Mouse (Mus musculus) embryonic facial prominence, embryonic 15.5 days (tissue): ENCODE data around the gene Gjc1. TPM values are rescaled to one million over a fixed set of nuclear protein-coding genes. Genes with fewer than 3 reads are reported as not detected.
A peak's percentile ranks its signal among the peaks of the same experiment; 100 is the strongest.

Experiments used
- ATAC-seq: fragments of 200-750 bp; cut with Nextera tagmentation; 2 replicates; pipeline ENCODE4 v1.8.0; 2017; ENCODE audit warnings: low read depth, moderate TSS enrichment; ENCODE audit not compliant: insufficient number of reproducible peaks, low FRiP score, low TSS enrichment
- H3K27ac ChIP-seq: fragments of 300-500 bp; sonication (generic); replicated peaks from 2 replicates; pipeline ENCODE4 v1.5.1; 2015; ENCODE audit warnings: mild to moderate bottlenecking, inconsistent platforms
- H3K27me3 ChIP-seq: fragments of 300-500 bp; sonication (generic); 2 replicates; pipeline ENCODE4 v1.6.1; 2015; ENCODE audit warnings: inconsistent platforms
- H3K36me3 ChIP-seq: fragments of 300-500 bp; sonication (generic); 2 replicates; pipeline ENCODE4 v1.6.1; 2015; ENCODE audit warnings: mild to moderate bottlenecking, inconsistent platforms
- H3K4me1 ChIP-seq: fragments of 300-500 bp; sonication (generic); 2 replicates; pipeline ENCODE4 v1.6.1; 2015; ENCODE audit warnings: inconsistent platforms
- H3K4me2 ChIP-seq: fragments of 300-500 bp; sonication (generic); replicated peaks from 2 replicates; pipeline ENCODE4 v1.6.1; 2015; ENCODE audit warnings: mild to moderate bottlenecking, inconsistent platforms
- H3K4me3 ChIP-seq: fragments of 300-500 bp; sonication (generic); replicated peaks from 2 replicates; pipeline ENCODE4 v1.5.1; 2015; ENCODE audit warnings: mild to moderate bottlenecking, inconsistent platforms
- H3K9ac ChIP-seq: fragments of 300-500 bp; sonication (generic); 2 replicates; pipeline ENCODE4 v1.6.1; 2015; ENCODE audit warnings: inconsistent platforms
- H3K9me3 ChIP-seq: fragments of 300-500 bp; sonication (generic); replicated peaks from 2 replicates; pipeline ENCODE4 v1.6.1; 2016; ENCODE audit warnings: inconsistent platforms
- WGBS: fragments of 180-500 bp; shearing (Covaris S2); methylation state at CpG from one replicate; pipeline ENCODE4 v1.1.7; 2015; 5-methylcytosine and 5-hydroxymethylcytosine counted together
- polyA plus RNA-seq: library from polyadenylated mRNA; unstranded; fragments of >200 nt; fragmentation: Nextera tagmentation; extraction: Ambion mirVana; gene quantifications from 2 replicates; pipeline ENCODE4 v1.2.1, GENCODE M21; 2015

Gene Gjc1
- polyA plus RNA-seq, 1 experiment from 2014 or later, result 58.3 TPM

- H3K4me3 ChIP-seq, result no peak overlapping the region
- H3K27ac ChIP-seq, result no peak overlapping the region
- no peaks in the 10 kb centered on the region for H3K9me3 ChIP-seq
- peaks cover 5% of the 10 kb centered on the region for H3K27me3 ChIP-seq
- H3K4me1 ChIP-seq, result peaks cover 21% of the 10 kb centered on the region
- H3K36me3 ChIP-seq, result no peaks in the 10 kb centered on the region
- ATAC-seq, result no peak
- no peak overlapping the region for H3K4me2 ChIP-seq
- 76% methylated on average over 7 of the region's 7 CpGs for WGBS
- no peak overlapping the region for H3K9ac ChIP-seq
These were observed 64.1 kb downstream of the Gjc1 start for GRCm38 (mm10) chr11:102755391-102755790.

- WGBS, result 18% methylated on average over 4 of the region's 4 CpGs
- H3K9me3 ChIP-seq, result no peaks in the 10 kb centered on the region
- H3K4me2 ChIP-seq, result peak overlapping the region; percentile 42
- H3K27ac ChIP-seq, result 0 out of 2 replicates have a peak overlapping the region, but pooled peaks have one; percentile 9
- no peaks in the 10 kb centered on the region for H3K27me3 ChIP-seq
- no peak overlapping the region for H3K9ac ChIP-seq
- no peaks in the 10 kb centered on the region for H3K36me3 ChIP-seq
- ATAC-seq, result no peak
- peaks cover 21% of the 10 kb centered on the region for H3K4me1 ChIP-seq
- H3K4me3 ChIP-seq, result peak overlapping the region; percentile 16; the same call in 1 of the 2 replicates
These were observed 65.1 kb downstream of the Gjc1 start for GRCm38 (mm10) chr11:102754416-102754815.

GRCm38 (mm10) chr11:102753591-102754324 lies 65.7 kb downstream of the Gjc1 start:
- no peaks in the 10 kb centered on the region for H3K27me3 ChIP-seq
- H3K4me2 ChIP-seq, result peak overlapping the region; percentile 42
- no peaks in the 10 kb centered on the region for H3K36me3 ChIP-seq
- ATAC-seq, result peak; percentile 51; the same call in 1 of the 2 replicates
- H3K27ac ChIP-seq, result peak overlapping the region; percentile 9; the same call in 1 of the 2 replicates
- peaks cover 21% of the 10 kb centered on the region for H3K4me1 ChIP-seq
- peak overlapping the region; percentile 16; the same call in 1 of the 2 replicates for H3K4me3 ChIP-seq
- H3K9ac ChIP-seq, result no peak overlapping the region
- 33% methylated on average over 18 of the region's 18 CpGs for WGBS
- no peaks in the 10 kb centered on the region for H3K9me3 ChIP-seq

GRCm38 (mm10) chr11:102752896-102753590 lies 66.5 kb downstream of the Gjc1 start:
- 63% methylated on average over 13 of the region's 13 CpGs for WGBS
- ATAC-seq, result 0 out of 2 replicates have a peak, but pooled peaks have one; percentile 12

GRCm38 (mm10) chr11:102749712-102750111 lies 69.8 kb downstream of the Gjc1 start:
- no peak overlapping the region for H3K27ac ChIP-seq
- no peaks in the 10 kb centered on the region for H3K36me3 ChIP-seq
- no peak overlapping the region for H3K4me3 ChIP-seq
- 81% methylated on average over 2 of the region's 2 CpGs for WGBS
- H3K27me3 ChIP-seq, result no peaks in the 10 kb centered on the region
- no peak overlapping the region for H3K9ac ChIP-seq
- H3K4me2 ChIP-seq, result no peak overlapping the region
- H3K4me1 ChIP-seq, result peaks cover 18% of the 10 kb centered on the region
- no peak for ATAC-seq
- no peaks in the 10 kb centered on the region for H3K9me3 ChIP-seq

More at GRCm38 (mm10) chr11:102752896-102753590, 66.5 kb downstream of the Gjc1 start:
- Histone ChIP-seq H3K9ac (no peak overlapping the region), H3K9me3 (no peaks in the 10 kb centered on the region), H3K27ac (no peak overlapping the region; the same call in 1 of the 2 replicates), H3K36me3 (no peaks in the 10 kb centered on the region), H3K27me3 (no peaks in the 10 kb centered on the region), H3K4me1 (peaks cover 21% of the 10 kb centered on the region), H3K4me2 (no peak overlapping the region), H3K4me3 (no peak overlapping the region)

Other genes starting within 250 kb of the Gjc1 start
- 11.1 and 12.0 TPM in 2 replicates for gene Gm11627, start 240.2 kb downstream of the Gjc1 start, polyA plus RNA-seq
- 45.8 and 47.6 TPM in 2 replicates for gene Fzd2, start 215.3 kb downstream of the Gjc1 start, polyA plus RNA-seq
- 0.58 and 0.80 TPM in 2 replicates for gene Meioc, start 156.0 kb downstream of the Gjc1 start, polyA plus RNA-seq
- gene Ccdc43, start 121.9 kb downstream of the Gjc1 start, polyA plus RNA-seq, result 40.4 and 41.6 TPM in 2 replicates
- 7.1 and 7.8 TPM in 2 replicates for gene Adam11, start 58.3 kb downstream of the Gjc1 start, polyA plus RNA-seq
- gene Higd1b, start 16.1 kb upstream of the Gjc1 start, polyA plus RNA-seq, result 1.1 and 2.1 TPM in 2 replicates
- gene Eftud2, start 61.3 kb upstream of the Gjc1 start, polyA plus RNA-seq, result 154 and 167 TPM in 2 replicates
- gene Ccdc103, start 61.5 kb upstream of the Gjc1 start, polyA plus RNA-seq, result 2.0 and 5.5 TPM in 2 replicates
- not detected in 2 replicates for gene Fam187a, start 65.5 kb upstream of the Gjc1 start, polyA plus RNA-seq
- gene Gfap, start 81.2 kb upstream of the Gjc1 start, polyA plus RNA-seq, result 0.39 and 0.51 TPM in 2 replicates
- 8.0 and 8.8 TPM in 2 replicates for gene Kif18b, start 105.4 kb upstream of the Gjc1 start, polyA plus RNA-seq
- gene C1ql1, start 127.0 kb upstream of the Gjc1 start, polyA plus RNA-seq, result 2.7 and 4.1 TPM in 2 replicates
- 49.5 and 52.9 TPM in 2 replicates for gene Nmt1, start 208.5 kb upstream of the Gjc1 start, polyA plus RNA-seq
- gene Dcakd, start 208.6 kb upstream of the Gjc1 start, polyA plus RNA-seq, result 144 and 158 TPM in 2 replicates